Mouse (Mus musculus): Measurements from ENCODE around the gene Podnl1. TPM values are rescaled to one million over a fixed set of nuclear protein-coding genes. Genes with fewer than 3 reads are reported as not detected.

Podnl1 gene
- polyA plus RNA-seq, 1 experiment from 2014 or later, result 2.2 TPM

- WGBS, result 89% methylated on average over 25 of the region's 25 CpGs
- Histone ChIP-seq H3K9me3 (no peaks in the 10 kb centered on the region), H3K9ac (no peak overlapping the region), H3K4me3 (no peak overlapping the region), H3K4me1 (peaks cover 22% of the 10 kb centered on the region), H3K4me2 (no peak overlapping the region), H3K36me3 (peaks cover 54% of the 10 kb centered on the region), H3K27ac (no peak overlapping the region; the same call in 1 of the 2 replicates), H3K27me3 (no peaks in the 10 kb centered on the region)
- ATAC-seq (ENCODE audit: insufficient number of reproducible peaks, low FRiP score, low TSS enrichment, low read depth), result no peak
Measured at GRCm38 (mm10) chr8:84101476-84102270, 24.1 kb upstream of the Podnl1 start.

DNA sequence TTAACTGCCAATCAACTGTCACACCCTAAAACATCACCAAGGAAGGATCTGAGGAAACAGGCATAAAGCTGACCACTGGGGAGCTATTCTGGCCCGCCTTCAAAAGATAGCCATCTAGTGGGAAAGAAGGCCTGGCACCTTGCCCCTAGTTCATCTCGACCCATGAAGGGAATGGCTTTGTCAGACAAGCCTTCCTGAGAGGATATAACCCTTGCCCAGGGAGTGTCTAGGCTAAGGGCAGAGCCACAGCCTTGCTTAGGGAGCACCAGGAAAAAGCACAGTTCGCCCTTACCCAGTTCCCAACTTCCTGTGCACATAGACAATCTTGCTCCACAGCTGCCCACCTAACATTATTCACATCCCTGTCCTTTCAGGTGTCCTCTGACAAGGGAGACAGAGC lies 22.2 kb upstream of the Podnl1 start:
- H3K9me3 ChIP-seq, result no peaks in the 10 kb centered on the region
- peak overlapping the region; percentile 91; the same call in 1 of the 2 replicates for H3K27ac ChIP-seq
- H3K4me1 ChIP-seq, result peaks cover 22% of the 10 kb centered on the region
- 44% methylated on average over 3 of the region's 3 CpGs for WGBS
- H3K36me3 ChIP-seq, result peaks cover 34% of the 10 kb centered on the region
- H3K4me2 ChIP-seq, result peak overlapping the region; percentile 72
- H3K4me3 ChIP-seq, result peak overlapping the region; percentile 70
- H3K27me3 ChIP-seq, result no peaks in the 10 kb centered on the region
- ATAC-seq (ENCODE audit: insufficient number of reproducible peaks, low FRiP score, low TSS enrichment, low read depth), result no peak
- peak overlapping the region; percentile 66 for H3K9ac ChIP-seq

DNA sequence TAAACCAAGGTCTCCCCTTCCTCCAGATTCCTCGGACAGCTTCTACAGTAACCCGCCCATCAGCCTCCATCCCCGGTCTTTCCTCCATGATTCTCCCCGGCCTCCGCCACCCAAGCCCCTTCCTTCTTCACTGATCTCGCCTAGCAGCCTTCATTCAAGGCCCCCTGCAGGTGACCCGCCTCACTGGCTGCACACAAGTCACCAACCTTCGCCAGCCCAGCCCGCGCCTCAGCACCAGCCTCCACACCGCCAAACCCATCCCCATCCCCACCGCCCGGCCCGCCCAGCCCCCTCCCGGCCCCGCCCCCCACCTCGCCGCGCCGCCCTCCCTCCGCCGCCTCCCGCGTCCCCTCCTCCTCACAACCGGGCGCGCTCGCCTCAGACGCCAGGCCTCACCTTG lies 21.6 kb upstream of the Podnl1 start:
- Histone ChIP-seq H3K9ac (peak overlapping the region; percentile 66), H3K27ac (peak overlapping the region; percentile 91), H3K4me2 (peak overlapping the region; percentile 72), H3K36me3 (peaks cover 29% of the 10 kb centered on the region), H3K27me3 (no peaks in the 10 kb centered on the region), H3K9me3 (no peaks in the 10 kb centered on the region), H3K4me1 (peaks cover 22% of the 10 kb centered on the region), H3K4me3 (peak overlapping the region; percentile 70)
- peak; percentile 74 for ATAC-seq (ENCODE audit: insufficient number of reproducible peaks, low FRiP score, low TSS enrichment, low read depth)
- 0% methylated on average over 13 of the region's 29 CpGs for WGBS

DNA sequence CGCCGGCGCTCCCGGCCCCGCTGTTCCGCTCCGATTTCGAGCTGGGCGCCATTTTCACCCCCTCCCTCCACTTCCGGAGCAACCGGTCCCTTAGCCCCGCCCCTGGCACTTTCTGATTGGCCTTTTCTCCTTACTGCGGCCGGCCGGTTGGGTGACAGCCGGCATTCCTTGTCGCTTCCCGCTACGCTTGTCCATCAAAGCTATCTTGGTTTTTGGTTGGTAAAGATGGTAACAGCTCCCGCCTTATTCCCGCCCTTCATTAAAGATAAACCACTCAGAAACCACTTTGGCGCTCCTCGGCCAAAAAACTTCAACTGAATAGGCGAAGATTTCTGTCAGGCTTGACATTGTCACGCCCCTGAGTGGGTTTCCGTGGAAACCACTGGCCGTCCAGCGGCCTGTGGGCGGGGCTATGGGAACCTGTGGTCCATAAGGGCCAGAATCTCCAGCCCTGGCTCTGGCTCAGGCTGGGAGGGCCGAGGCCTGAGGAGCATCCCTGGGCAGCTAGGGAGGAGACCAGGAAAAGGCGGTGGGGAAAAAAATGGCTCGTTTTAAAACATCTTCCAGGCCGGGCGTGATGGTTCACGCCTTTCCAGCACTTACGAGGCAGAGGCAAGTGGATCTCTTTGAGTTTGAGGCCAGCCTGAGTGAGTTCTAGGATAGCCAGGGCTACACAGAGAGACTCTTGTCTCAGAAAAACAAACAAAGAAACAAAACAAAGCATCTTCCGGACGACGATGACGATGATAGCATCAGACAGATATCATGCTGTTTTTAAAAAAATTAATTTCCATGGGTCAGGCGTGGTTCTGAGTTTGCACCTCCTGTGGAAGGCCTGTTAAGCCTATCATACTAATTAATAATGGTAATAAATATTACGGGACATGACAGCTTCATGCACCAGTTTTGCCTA lies 20.8 kb upstream of the Podnl1 start, which contains the start of gene Dcaf15:
TSS of gene Dcaf15 (minus strand) at position 72 of the 913 bp plus-strand sequence.
- Histone ChIP-seq H3K4me2 (peak within 1 kb of the TSS; percentile 72), H3K9ac (peak within 1 kb of the TSS; percentile 66), H3K27ac (peak within 1 kb of the TSS; percentile 91), H3K27me3 (no peaks in the 10 kb centered on the region), H3K4me3 (peak within 1 kb of the TSS; percentile 70), H3K36me3 (peaks cover 22% of the 10 kb centered on the region), H3K4me1 (peaks cover 22% of the 10 kb centered on the region), H3K9me3 (no peaks in the 10 kb centered on the region)
- peak; percentile 97 for ATAC-seq (ENCODE audit: insufficient number of reproducible peaks, low FRiP score, low TSS enrichment, low read depth)
- 7% methylated on average over 42 of the region's 42 CpGs for WGBS

DNA sequence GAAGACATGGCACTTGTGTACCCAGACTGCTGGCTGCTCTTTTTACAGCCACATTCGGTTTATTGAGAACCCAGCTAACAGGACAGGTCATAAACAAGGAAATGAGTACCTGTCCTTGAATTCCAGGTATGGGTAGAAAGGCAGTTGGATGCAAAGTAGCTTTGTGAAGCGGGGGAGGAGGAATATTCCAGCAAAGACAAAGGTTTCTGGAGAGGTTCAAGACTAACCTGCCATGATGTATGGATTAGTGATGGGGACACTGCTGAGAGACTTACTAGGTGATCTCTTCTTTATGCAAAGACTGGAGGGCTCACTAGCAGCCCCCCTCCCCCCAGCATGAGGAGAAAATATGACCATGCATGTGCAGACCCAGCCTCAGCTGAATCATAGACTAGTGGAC lies 20.1 kb upstream of the Podnl1 start:
- Histone ChIP-seq H3K27me3 (no peaks in the 10 kb centered on the region), H3K9ac (no peak overlapping the region), H3K36me3 (peaks cover 19% of the 10 kb centered on the region), H3K4me2 (no peak overlapping the region), H3K9me3 (no peaks in the 10 kb centered on the region), H3K27ac (no peak overlapping the region), H3K4me1 (peaks cover 22% of the 10 kb centered on the region), H3K4me3 (no peak overlapping the region)
- WGBS, result 61% methylated on average over 2 of the region's 2 CpGs
- no peak for ATAC-seq (ENCODE audit: insufficient number of reproducible peaks, low FRiP score, low TSS enrichment, low read depth)

DNA sequence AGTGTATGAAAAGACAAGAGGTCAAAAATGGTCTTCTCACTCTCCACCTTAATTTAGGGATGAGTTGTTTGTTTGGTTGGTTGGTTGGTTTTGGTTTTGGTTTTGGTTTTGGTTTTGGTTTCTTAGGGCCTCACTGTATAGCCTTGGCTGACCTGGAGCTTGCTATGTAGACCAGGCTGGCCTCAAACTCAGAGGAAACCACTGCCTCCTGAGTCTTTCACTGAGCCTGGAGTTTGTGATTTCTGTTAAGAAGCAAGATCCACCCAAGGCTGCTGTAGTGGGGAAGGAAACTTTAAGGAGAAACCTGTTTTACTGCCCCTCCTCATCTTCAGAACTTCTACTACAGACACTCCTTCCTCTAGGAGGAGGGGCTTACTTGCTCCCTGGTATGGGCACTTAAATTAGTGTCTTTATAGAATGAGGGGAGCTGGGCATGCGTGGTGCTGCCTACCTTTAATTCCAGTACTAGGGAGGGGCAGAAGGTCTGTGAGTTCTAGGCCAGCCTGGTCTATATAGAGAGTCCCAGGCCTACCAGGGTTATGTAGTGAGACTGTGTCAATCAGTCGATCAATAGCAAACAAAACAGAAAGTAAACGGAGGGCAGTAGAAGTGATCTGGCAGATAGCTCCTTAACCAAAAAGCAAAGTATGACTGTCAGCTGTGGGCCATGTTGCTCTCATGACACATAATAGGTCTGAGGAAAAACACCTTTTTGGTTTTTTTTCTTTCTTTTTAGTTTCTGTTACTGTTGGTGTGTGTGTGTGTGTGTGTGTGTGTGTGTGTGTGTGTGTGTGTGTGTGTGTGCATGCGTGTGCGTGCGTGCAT lies 19.4 kb upstream of the Podnl1 start:
- no peak for ATAC-seq (ENCODE audit: insufficient number of reproducible peaks, low FRiP score, low TSS enrichment, low read depth)
- Histone ChIP-seq H3K36me3 (peaks cover 15% of the 10 kb centered on the region), H3K9me3 (no peaks in the 10 kb centered on the region), H3K27me3 (no peaks in the 10 kb centered on the region), H3K4me3 (no peak overlapping the region), H3K4me2 (no peak overlapping the region), H3K9ac (no peak overlapping the region), H3K4me1 (peaks cover 22% of the 10 kb centered on the region), H3K27ac (no peak overlapping the region)
- 83% methylated on average over 6 of the region's 6 CpGs for WGBS

- Histone ChIP-seq H3K4me2 (no peak overlapping the region), H3K4me1 (no peaks in the 10 kb centered on the region), H3K9ac (no peak overlapping the region), H3K4me3 (no peak overlapping the region), H3K27me3 (no peaks in the 10 kb centered on the region), H3K36me3 (no peaks in the 10 kb centered on the region), H3K27ac (no peak overlapping the region), H3K9me3 (no peaks in the 10 kb centered on the region)
- WGBS, result 70% methylated on average over 6 of the region's 6 CpGs
- ATAC-seq (ENCODE audit: insufficient number of reproducible peaks, low FRiP score, low TSS enrichment, low read depth), result no peak
Measured at GRCm38 (mm10) chr8:84115646-84116045, 10.1 kb upstream of the Podnl1 start.

GRCm38 (mm10) chr8:84122151-84122550 lies 3.6 kb upstream of the Podnl1 start:
- no peak for ATAC-seq (ENCODE audit: insufficient number of reproducible peaks, low FRiP score, low TSS enrichment, low read depth)
- Histone ChIP-seq H3K4me3 (no peak overlapping the region), H3K27me3 (no peaks in the 10 kb centered on the region), H3K9me3 (no peaks in the 10 kb centered on the region), H3K4me2 (no peak overlapping the region), H3K36me3 (no peaks in the 10 kb centered on the region), H3K27ac (no peak overlapping the region), H3K9ac (no peak overlapping the region), H3K4me1 (0 out of 2 replicates have a peak, but pooled peaks cover 2% of the 10 kb centered on the region)
- 89% methylated on average over 3 of the region's 3 CpGs for WGBS

DNA sequence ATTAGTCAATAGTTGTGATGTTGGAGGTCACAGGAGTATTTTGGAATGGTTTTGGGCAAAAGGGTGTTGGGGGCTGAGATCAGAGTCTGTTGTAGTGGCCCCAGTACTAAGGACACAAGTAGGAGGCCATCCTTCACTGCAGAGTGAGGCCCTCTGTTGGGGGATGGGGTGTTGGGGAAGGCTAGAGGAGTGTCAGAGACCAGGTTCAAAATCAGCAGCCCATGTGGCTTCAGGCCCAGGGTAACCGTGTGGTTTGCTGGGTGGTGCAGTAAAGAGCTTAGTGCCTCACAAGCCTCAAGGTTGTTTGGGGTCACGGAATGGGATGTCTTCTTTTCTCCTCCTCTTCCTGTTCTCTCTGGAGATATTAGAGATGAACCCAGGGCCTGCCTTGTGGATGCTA lies 953 bp downstream of the Podnl1 start:
- Histone ChIP-seq H3K36me3 (peaks cover 3% of the 10 kb centered on the region; the same call in 1 of the 2 replicates), H3K27me3 (no peaks in the 10 kb centered on the region), H3K4me3 (no peak overlapping the region), H3K4me1 (peaks cover 14% of the 10 kb centered on the region), H3K27ac (no peak overlapping the region), H3K9ac (no peak overlapping the region), H3K9me3 (no peaks in the 10 kb centered on the region), H3K4me2 (no peak overlapping the region)
- ATAC-seq (ENCODE audit: insufficient number of reproducible peaks, low FRiP score, low TSS enrichment, low read depth), result no peak
- WGBS, result 64% methylated on average over 2 of the region's 2 CpGs

DNA sequence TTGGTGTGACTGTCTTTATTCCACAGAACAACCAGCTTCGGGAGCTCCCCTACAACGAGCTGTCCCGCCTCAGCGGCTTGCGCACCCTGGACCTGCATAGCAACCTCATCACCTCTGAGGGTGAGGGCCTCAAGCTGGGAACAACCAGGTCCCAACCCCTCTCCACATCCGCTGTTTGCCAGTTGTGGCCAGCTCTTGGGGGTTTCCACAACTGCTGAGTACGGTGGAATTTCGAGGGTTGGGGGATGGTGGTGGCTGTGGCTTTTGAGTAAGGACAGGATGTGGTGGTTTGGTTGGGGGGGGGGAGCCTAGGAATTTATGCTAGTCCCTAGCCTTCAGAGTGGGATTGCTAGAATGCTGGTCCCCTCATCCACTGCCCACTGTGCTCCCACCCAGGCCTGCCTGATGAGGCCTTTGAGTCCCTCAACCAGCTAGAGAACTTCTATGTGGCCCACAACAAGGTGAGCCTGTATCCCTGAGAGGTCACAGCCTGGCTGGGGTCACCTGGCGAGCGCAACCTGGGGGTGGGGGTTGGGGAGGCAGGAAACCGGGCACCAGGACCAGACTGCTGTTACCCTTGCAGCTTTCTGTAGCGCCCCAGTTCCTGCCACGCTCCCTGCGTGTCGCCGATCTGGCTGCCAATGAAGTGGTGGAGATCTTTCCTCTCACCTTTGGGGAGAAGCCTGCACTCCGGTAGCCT lies 1.6 kb downstream of the Podnl1 start:
- Histone ChIP-seq H3K27me3 (no peaks in the 10 kb centered on the region), H3K4me1 (peaks cover 14% of the 10 kb centered on the region), H3K9me3 (no peaks in the 10 kb centered on the region), H3K9ac (no peak overlapping the region), H3K36me3 (peaks cover 9% of the 10 kb centered on the region), H3K27ac (peak overlapping the region; percentile 59; the same call in 1 of the 2 replicates), H3K4me2 (0 out of 2 replicates have a peak overlapping the region, but pooled peaks have one; percentile 4), H3K4me3 (no peak overlapping the region)
- 57% methylated on average over 17 of the region's 17 CpGs for WGBS
- ATAC-seq (ENCODE audit: insufficient number of reproducible peaks, low FRiP score, low TSS enrichment, low read depth), result no peak

- Histone ChIP-seq H3K4me2 (no peak overlapping the region), H3K27me3 (no peaks in the 10 kb centered on the region), H3K27ac (no peak overlapping the region), H3K4me1 (peaks cover 14% of the 10 kb centered on the region), H3K4me3 (no peak overlapping the region), H3K9ac (no peak overlapping the region), H3K9me3 (no peaks in the 10 kb centered on the region), H3K36me3 (peaks cover 18% of the 10 kb centered on the region)
- 51% methylated on average over 8 of the region's 8 CpGs for whole genome bisulfite sequencing
- ATAC-seq (ENCODE audit: insufficient number of reproducible peaks, low FRiP score, low TSS enrichment, low read depth), result no peak
Measured at GRCm38 (mm10) chr8:84128277-84128676, 2.5 kb downstream of the Podnl1 start.

Data from limb, embryonic 15.5 days (tissue).